Mouse (Mus musculus): ENCODE measurements around the gene Gm20532. TPM values are rescaled to one million over a fixed set of nuclear protein-coding genes. Genes with fewer than 3 reads are reported as not detected.

Gm20532 gene
- polyA plus RNA-seq, 1 experiment from 2014 or later: not detected

GRCm38 (mm10) chr2:26621246-26621645, 34.8 kb downstream of the Gm20532 start:
- Histone ChIP-seq H3K4me1 (peaks cover 10% of the 10 kb centered on the region; the same call in 1 of the 2 replicates), H3K4me2 (no peak overlapping the region), H3K36me3 (no peaks in the 10 kb centered on the region), H3K9ac (no peak overlapping the region), H3K27ac (replicated peaks) (no peak overlapping the region), H3K9me3 (no peaks in the 10 kb centered on the region), H3K4me3 (no peak overlapping the region), H3K27me3 (replicated peaks) (peaks cover 14% of the 10 kb centered on the region; the same call in 1 of the 2 replicates)
- WGBS: 50% methylated on average over 2 of the region's 2 CpGs
- ATAC-seq (ENCODE audit: extremely low read depth, insufficient number of reproducible peaks, low FRiP score, low TSS enrichment): no peak

DNA sequence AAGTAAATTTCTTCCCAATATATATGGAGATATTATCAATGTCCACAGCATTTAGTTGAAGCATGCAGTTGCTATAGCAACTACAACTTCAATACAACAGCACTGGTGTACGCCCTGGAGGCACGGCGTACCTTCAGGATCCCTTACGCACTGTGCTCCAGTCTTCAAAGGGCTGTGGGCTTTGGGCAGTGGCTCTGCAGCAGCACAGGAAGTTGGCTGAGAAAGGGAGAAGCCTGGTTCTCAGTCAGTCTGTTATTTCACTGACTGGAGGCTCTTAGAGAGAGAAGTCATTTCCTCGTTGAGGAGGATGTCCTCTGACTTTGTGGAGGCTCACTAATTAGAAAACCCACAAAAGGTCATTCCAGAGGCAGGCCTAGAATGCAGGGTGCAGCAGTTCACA, 36.5 kb downstream of the Gm20532 start:
- Histone ChIP-seq H3K9me3 (no peaks in the 10 kb centered on the region), H3K9ac (no peak overlapping the region), H3K4me2 (no peak overlapping the region), H3K27ac (replicated peaks) (no peak overlapping the region), H3K4me1 (0 out of 2 replicates have a peak, but pooled peaks cover 2% of the 10 kb centered on the region), H3K4me3 (no peak overlapping the region), H3K36me3 (no peaks in the 10 kb centered on the region), H3K27me3 (replicated peaks) (peaks cover 27% of the 10 kb centered on the region)
- WGBS: 59% methylated on average over 5 of the region's 5 CpGs
- no peak for ATAC-seq (ENCODE audit: extremely low read depth, insufficient number of reproducible peaks, low FRiP score, low TSS enrichment)

- 75% methylated on average over 3 of the region's 3 CpGs for WGBS
- Histone ChIP-seq H3K9ac (no peak overlapping the region), H3K9me3 (no peaks in the 10 kb centered on the region), H3K4me3 (no peak overlapping the region), H3K4me1 (peaks cover 13% of the 10 kb centered on the region), H3K4me2 (no peak overlapping the region), H3K27me3 (replicated peaks) (peaks cover 23% of the 10 kb centered on the region), H3K27ac (replicated peaks) (no peak overlapping the region), H3K36me3 (no peaks in the 10 kb centered on the region)
- no peak for ATAC-seq (ENCODE audit: extremely low read depth, insufficient number of reproducible peaks, low FRiP score, low TSS enrichment)
These were observed 39.0 kb downstream of the Gm20532 start for GRCm38 (mm10) chr2:26625419-26625818.

DNA sequence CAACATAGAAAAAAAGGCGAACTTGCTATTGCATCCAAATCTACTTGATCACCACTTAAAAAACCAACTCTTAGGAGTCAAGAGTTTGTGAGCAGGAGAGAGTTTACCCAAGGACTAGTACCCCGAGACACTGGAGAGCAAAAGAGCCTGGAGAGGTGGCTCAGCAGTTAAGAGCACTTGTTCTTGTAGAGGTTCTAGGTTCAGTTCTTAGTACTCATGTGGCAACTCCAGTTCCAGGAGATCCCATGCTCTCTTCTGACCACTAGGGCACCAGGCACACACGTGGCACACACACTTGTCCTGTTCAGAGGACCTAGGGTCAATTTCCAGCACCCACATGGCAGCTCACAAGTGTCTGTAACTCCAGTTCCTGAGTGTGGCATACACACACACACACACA, 39.6 kb downstream of the Gm20532 start:
- ATAC-seq (ENCODE audit: extremely low read depth, insufficient number of reproducible peaks, low FRiP score, low TSS enrichment): no peak
- Histone ChIP-seq H3K27ac (replicated peaks) (no peak overlapping the region), H3K27me3 (replicated peaks) (peaks cover 23% of the 10 kb centered on the region), H3K4me1 (peaks cover 13% of the 10 kb centered on the region), H3K4me2 (no peak overlapping the region), H3K9ac (no peak overlapping the region), H3K36me3 (no peaks in the 10 kb centered on the region), H3K9me3 (no peaks in the 10 kb centered on the region), H3K4me3 (no peak overlapping the region)
- 58% methylated on average over 3 of the region's 3 CpGs for WGBS

DNA sequence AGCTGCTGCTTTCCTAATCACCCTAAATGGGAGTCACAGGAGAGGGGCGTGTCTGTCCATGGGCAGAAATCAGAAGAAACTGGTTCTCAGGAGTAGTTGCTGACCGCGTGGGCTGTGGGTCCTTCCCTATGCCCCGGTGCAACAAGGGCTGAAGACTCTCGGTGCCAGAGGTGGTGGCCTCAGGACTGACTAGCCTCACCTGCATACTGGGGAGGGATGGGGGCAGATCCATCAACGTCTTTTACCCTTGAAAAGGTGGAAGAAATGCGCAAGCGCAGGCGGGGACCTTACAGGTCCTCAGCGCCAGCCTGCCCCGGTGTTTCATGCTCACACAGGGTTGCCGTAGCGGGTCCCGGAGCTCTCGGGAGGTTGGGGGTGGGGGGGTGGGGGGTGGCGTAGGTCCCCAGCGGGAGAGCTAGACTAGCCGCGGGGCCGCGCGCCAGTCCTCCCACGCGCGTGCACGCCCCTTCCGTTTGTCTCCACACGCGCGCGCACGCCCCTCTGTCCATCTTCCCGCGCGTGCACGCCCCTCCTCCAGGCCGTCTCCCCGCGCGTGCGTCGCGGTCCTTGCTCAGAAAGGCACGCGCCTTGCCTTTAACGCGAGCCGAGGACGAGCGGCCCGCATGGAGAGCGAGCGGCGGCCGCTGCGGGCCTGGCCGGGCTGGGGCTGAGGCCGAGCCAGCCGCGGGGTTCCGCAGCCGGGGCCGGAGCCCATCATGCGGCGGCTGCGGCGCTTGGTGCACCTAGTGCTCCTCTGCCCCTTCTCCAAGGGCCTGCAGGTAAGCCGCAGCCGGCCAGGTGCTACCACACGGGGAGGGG, 41.7 kb downstream of the Gm20532 start, which contains the start of gene Fam69b:
TSS of gene Fam69b (plus strand) at position 537 of the 819 bp plus-strand sequence.
- WGBS: 1% methylated on average over 69 of the region's 70 CpGs

DNA sequence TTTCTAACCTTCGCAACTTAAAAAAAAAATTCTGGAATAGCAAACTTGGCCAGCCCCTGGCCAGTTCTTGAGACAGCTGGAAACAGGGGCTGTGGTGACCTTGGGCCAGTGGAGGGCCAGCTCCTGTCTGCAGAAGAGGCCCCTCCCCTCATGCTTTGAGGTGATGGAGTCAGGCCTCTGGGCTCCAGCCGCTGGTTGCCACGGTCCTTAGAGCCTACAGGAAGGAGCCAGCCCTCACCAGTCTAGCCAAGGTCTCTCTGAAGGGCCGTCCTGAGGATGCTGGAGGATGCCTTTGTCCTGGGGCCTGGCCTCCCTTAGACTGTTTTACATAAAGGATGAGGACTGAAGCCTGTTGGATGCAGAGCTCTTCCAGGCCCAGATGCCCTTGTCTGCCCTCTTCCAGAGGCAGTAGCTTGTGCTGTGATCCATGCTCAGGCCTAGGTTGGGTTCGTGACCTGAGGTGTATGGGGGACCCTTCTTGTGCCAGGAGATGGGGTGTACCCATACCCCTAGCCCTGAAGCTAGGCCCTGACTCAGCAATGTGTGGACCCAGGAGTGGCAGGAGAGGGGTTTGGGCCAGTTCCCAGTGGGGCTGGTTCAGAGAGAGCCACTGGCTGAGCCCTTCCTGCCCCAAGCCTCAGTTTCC, 42.5 kb downstream of the Gm20532 start:
- ATAC-seq (ENCODE audit: extremely low read depth, insufficient number of reproducible peaks, low FRiP score, low TSS enrichment): no peak
- H3K27me3 ChIP-seq (replicated peaks): peaks cover 23% of the 10 kb centered on the region
- no peaks in the 10 kb centered on the region for H3K9me3 ChIP-seq
- peak overlapping the region; percentile 93 for H3K9ac ChIP-seq
- 27% methylated on average over 5 of the region's 5 CpGs for WGBS
- H3K4me2 ChIP-seq: peak overlapping the region; percentile 97
- H3K27ac ChIP-seq (replicated peaks): peak overlapping the region; percentile 40; the same call in 1 of the 2 replicates
- peaks cover 13% of the 10 kb centered on the region for H3K4me1 ChIP-seq
- peak overlapping the region; percentile 74 for H3K4me3 ChIP-seq
- H3K36me3 ChIP-seq: peaks cover 6% of the 10 kb centered on the region; the same call in 1 of the 2 replicates

More for the DNA sequence above, 41.7 kb downstream of the Gm20532 start, which contains the start of gene Fam69b:
- Histone ChIP-seq H3K36me3 (no peaks in the 10 kb centered on the region), H3K27me3 (replicated peaks) (peaks cover 23% of the 10 kb centered on the region), H3K27ac (replicated peaks) (peak within 1 kb of the TSS; percentile 40), H3K9ac (peak within 1 kb of the TSS; percentile 93), H3K9me3 (no peaks in the 10 kb centered on the region), H3K4me2 (peak within 1 kb of the TSS; percentile 97), H3K4me3 (peak within 1 kb of the TSS; percentile 74), H3K4me1 (peaks cover 13% of the 10 kb centered on the region)
- peak; percentile 39; the same call in 1 of the 2 replicates for ATAC-seq (ENCODE audit: extremely low read depth, insufficient number of reproducible peaks, low FRiP score, low TSS enrichment)

DNA sequence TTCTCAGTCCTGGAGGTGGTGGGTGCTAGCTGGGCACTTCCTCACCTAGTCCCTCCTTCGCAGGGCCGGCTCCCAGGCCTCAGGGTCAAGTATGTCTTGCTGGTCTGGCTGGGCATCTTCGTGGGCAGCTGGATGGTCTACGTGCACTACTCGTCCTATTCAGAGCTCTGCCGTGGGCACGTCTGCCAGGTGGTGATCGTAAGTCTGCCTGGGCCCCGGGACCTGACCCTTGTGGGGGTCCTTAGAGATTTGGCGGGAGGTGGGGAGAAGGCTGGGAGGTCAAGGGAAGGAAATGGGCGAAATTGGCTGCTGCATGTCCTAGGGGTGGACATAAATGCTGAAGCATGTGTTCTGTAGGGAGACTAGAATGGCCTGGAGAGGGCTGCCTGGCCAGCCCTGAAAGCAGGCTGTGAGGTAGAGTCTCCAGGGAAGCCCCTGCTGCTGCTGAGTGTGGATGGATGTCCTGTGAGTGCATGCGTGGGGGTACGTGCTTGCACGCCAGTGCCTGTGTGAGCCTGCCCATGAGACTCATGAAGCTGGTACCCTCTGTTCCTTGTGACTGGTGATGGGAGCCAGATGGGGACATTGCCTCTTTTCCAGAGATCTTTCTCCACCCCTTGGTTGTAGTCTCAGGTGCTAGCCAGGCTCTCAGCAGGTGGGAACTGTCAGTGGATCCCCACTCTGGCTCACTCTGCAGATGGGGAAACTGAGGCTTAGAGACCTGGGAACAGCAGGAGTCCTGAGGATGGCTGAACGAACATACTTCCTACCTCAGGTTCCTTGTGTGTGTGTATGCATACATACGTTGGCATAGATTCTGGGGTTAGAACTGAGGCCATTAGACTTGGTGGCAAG, 46.3 kb downstream of the Gm20532 start:
- Histone ChIP-seq H3K9me3 (no peaks in the 10 kb centered on the region), H3K4me3 (no peak overlapping the region), H3K36me3 (peaks cover 43% of the 10 kb centered on the region), H3K4me1 (peaks cover 34% of the 10 kb centered on the region), H3K4me2 (no peak overlapping the region), H3K27me3 (replicated peaks) (0 out of 2 replicates have a peak, but pooled peaks cover 4% of the 10 kb centered on the region), H3K9ac (no peak overlapping the region), H3K27ac (replicated peaks) (no peak overlapping the region)
- 84% methylated on average over 16 of the region's 16 CpGs for WGBS
- ATAC-seq (ENCODE audit: extremely low read depth, insufficient number of reproducible peaks, low FRiP score, low TSS enrichment): no peak

GRCm38 (mm10) chr2:26633953-26634530, 47.6 kb downstream of the Gm20532 start:
- WGBS: 63% methylated on average over 4 of the region's 4 CpGs
- Histone ChIP-seq H3K9ac (no peak overlapping the region), H3K36me3 (peaks cover 55% of the 10 kb centered on the region), H3K9me3 (no peaks in the 10 kb centered on the region), H3K27me3 (replicated peaks) (0 out of 2 replicates have a peak, but pooled peaks cover under 1% of the 10 kb centered on the region), H3K4me3 (no peak overlapping the region), H3K4me1 (peaks cover 40% of the 10 kb centered on the region), H3K27ac (replicated peaks) (no peak overlapping the region), H3K4me2 (no peak overlapping the region)
- ATAC-seq (ENCODE audit: extremely low read depth, insufficient number of reproducible peaks, low FRiP score, low TSS enrichment): no peak

- Histone ChIP-seq H3K9ac (peak overlapping the region; percentile 30; the same call in 1 of the 2 replicates), H3K4me2 (no peak overlapping the region), H3K4me1 (peaks cover 37% of the 10 kb centered on the region), H3K4me3 (no peak overlapping the region), H3K27me3 (replicated peaks) (no peaks in the 10 kb centered on the region), H3K36me3 (peaks cover 55% of the 10 kb centered on the region), H3K9me3 (no peaks in the 10 kb centered on the region), H3K27ac (replicated peaks) (no peak overlapping the region)
- WGBS: 58% methylated on average over 12 of the region's 12 CpGs
- no peak for ATAC-seq (ENCODE audit: extremely low read depth, insufficient number of reproducible peaks, low FRiP score, low TSS enrichment)
These were observed 48.4 kb downstream of the Gm20532 start for GRCm38 (mm10) chr2:26634629-26635488.

All from heart, embryonic 13.5 days (tissue).